Mouse (Mus musculus) intestine, postnatal 0 days (tissue): Measurements from ENCODE around the gene Cbx6. TPM values are rescaled to one million over a fixed set of nuclear protein-coding genes. Genes with fewer than 3 reads are reported as not detected.
A peak's percentile ranks its signal among the peaks of the same experiment; 100 is the strongest.

Experiments used
- ATAC-seq: fragments of 200-750 bp; cut with Nextera tagmentation; 2 replicates; pipeline ENCODE4 v1.8.0; 2017; ENCODE audit warnings: mild to moderate bottlenecking, moderate TSS enrichment, moderate library complexity
- H3K27ac ChIP-seq: fragments of 300-500 bp; sonication (generic); 2 replicates; pipeline ENCODE4 v1.5.1; 2014; ENCODE audit warnings: mild to moderate bottlenecking, low read depth, low read length, moderate library complexity
- H3K27me3 ChIP-seq: fragments of 300-500 bp; sonication (generic); replicated peaks from 2 replicates; pipeline ENCODE4 v1.6.1; 2014; ENCODE audit warnings: low read length, mixed read lengths; ENCODE audit not compliant: control insufficient read depth, insufficient read depth
- H3K36me3 ChIP-seq: fragments of 300-500 bp; sonication (generic); 2 replicates; pipeline ENCODE4 v1.6.1; 2014; ENCODE audit warnings: mild to moderate bottlenecking, moderate library complexity; ENCODE audit not compliant: control insufficient read depth, insufficient read depth
- H3K4me1 ChIP-seq: fragments of 300-500 bp; sonication (generic); replicated peaks from 2 replicates; pipeline ENCODE4 v1.6.1; 2014; ENCODE audit warnings: antibody characterized with exemption, low read length, mixed read lengths; ENCODE audit not compliant: control insufficient read depth, insufficient read depth
- H3K4me2 ChIP-seq: fragments of 300-500 bp; sonication (generic); replicated peaks from 2 replicates; pipeline ENCODE4 v1.6.1; 2014; ENCODE audit warnings: low read depth, mild to moderate bottlenecking, moderate library complexity
- H3K4me3 ChIP-seq: fragments of 300-500 bp; sonication (generic); 2 replicates; pipeline ENCODE4 v1.5.1; 2014; ENCODE audit warnings: low read depth, low read length
- H3K9ac ChIP-seq: fragments of 300-500 bp; sonication (generic); 2 replicates; pipeline ENCODE4 v1.6.1; 2014; ENCODE audit warnings: mild to moderate bottlenecking, low read depth, low read length
- H3K9me3 ChIP-seq: fragments of 300-500 bp; sonication (generic); 2 replicates; pipeline ENCODE4 v1.6.1; 2016; ENCODE audit warnings: mixed run types; ENCODE audit not compliant: control insufficient read depth
- CTCF ChIP-seq: sonication (generic); IDR thresholded peaks from 2 replicates; pipeline ENCODE4 v1.5.1; 2016; ENCODE audit warnings: low read depth, mild to moderate bottlenecking, control low read depth, antibody characterized with exemption, moderate library complexity
- WGBS: fragments of 180-500 bp; shearing (Covaris S2); extraction: QIAGEN DNeasy Blood & Tissue Kit; methylation state at CpG from one replicate; pipeline ENCODE4 v1.1.7; 2014; 5-methylcytosine and 5-hydroxymethylcytosine counted together
- polyA plus RNA-seq: library from polyadenylated mRNA; unstranded; fragments of >200 nt; fragmentation: Nextera tagmentation; extraction: Ambion mirVana; gene quantifications from 2 replicates; pipeline ENCODE4 v1.2.1, GENCODE M21; 2015

The Cbx6 gene
- polyA plus RNA-seq, 1 experiment from 2014 or later = 13.8 TPM

DNA sequence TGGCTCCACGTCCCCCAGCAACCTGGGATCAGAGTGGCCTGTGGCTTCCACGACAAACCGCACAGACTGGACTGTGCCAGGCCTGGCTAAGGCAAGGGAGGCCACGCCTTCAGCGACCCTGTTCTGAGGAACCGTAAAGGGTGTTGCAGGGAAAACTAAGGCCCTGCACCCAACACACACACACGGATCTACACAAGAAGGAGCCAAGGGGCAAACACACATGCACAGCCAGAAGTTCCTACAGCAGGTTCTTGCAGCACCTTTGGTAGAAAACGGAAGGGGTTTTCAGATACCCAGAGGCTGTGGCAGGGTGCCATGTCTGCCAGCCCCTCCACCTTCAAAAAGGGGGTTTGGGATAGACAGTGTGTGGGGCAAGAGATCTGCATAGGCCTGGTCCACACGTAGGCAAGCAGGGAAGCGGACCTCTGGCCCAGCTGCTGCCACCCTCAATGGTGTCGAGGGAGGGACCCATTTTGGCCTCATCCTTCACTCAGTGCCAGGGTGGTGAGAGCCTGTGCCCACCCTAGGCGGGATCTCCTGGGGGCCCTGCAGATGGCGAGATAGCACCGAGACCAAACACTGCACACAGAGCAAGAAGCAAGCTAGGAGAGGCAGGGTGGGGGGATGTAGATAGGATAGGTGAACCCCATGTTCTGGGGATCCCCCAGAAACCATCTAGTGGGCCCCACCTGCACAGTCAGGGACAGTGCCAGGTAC is 7.3 kb downstream of the Cbx6 start:
- WGBS = 82% methylated on average over 14 of the region's 14 CpGs

DNA sequence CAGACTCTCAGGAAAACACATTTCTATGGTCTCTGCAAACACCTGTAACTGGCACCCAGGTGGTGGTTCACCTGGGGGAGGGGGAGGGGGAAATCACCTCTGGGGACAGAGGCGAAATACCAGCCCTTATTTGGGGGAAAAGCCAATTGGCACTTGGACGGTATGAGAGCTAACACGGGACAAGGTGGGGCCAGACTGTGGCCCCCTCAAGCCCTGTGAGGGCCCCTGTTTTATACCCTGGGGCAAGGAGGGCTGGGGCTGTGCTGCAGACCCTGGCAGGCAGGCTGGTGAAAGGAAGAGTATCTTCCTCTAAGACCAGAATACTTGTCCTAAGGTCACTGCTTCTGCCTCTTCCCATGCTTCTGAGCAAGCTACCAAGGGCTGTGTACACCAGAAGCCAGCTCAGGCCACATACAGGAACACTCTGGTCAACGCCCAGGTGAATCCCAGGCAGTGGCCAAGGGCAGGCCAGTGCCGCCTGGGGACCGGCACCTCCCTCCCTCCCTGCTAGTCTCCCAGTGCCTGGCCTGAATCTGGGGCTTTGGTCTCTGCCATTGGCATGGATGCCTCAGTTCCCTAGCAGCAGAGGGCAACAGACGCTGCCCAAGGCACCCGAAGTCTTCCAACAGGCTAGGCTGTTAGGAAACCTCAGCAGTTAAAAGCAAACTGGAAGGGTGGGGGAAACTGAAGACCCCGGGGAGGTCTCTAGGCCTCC is 8.1 kb downstream of the Cbx6 start:
- Histone ChIP-seq H3K4me3 (no peak overlapping the region), H3K4me1 (no peaks in the 10 kb centered on the region), H3K4me2 (no peak overlapping the region), H3K36me3 (peaks cover 5% of the 10 kb centered on the region; the same call in 1 of the 2 replicates), H3K27ac (no peak overlapping the region), H3K9me3 (no peaks in the 10 kb centered on the region), H3K9ac (no peak overlapping the region), H3K27me3 (no peaks in the 10 kb centered on the region)
- no peak for TF ChIP-seq CTCF
- ATAC-seq = no peak
- 85% methylated on average over 9 of the region's 9 CpGs for WGBS

More for the DNA sequence above, 7.3 kb downstream of the Cbx6 start:
- TF ChIP-seq CTCF = no peak
- Histone ChIP-seq H3K27ac (no peak overlapping the region), H3K4me2 (no peak overlapping the region), H3K4me3 (no peak overlapping the region), H3K9ac (no peak overlapping the region), H3K36me3 (peaks cover 5% of the 10 kb centered on the region; the same call in 1 of the 2 replicates), H3K27me3 (no peaks in the 10 kb centered on the region), H3K9me3 (no peaks in the 10 kb centered on the region), H3K4me1 (no peaks in the 10 kb centered on the region)
- no peak for ATAC-seq

DNA sequence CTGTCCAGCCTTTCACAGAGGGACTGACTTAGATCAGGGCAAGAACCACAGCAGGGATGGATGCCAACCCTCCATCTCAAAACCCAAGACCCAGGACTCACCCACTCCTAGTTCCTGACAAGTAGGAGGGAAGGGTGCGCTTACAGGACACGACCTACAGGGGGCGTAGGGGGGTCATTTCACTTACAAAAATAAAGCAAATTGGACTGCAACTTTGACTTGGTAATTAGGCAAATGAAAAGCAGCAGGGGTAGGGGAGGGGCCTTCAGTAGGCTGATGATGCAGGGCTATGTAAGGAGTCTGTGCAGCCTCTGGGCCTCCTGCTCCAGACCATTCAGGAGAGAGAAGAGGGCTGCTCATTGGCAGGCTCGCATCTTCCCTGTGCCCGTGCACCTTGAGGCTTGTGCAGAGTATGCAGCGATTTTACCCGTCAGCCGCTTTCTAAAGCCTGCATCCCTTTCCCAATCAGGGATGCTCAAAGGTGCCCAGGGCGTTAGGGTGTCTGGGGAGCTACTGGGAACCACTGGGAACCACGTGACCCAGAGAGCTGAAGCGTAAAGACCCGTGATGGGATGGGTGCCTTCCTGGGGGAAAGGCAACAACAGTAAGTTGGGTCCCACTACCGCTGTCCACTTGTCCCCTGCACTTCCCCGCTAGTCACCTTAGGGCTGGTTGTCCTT is 9.2 kb downstream of the Cbx6 start:
- no peak overlapping the region for H3K27ac ChIP-seq
- TF ChIP-seq CTCF = peak; percentile 70
- no peak for ATAC-seq
- no peak overlapping the region for H3K4me3 ChIP-seq
- no peak overlapping the region for H3K9ac ChIP-seq
- no peak overlapping the region for H3K4me2 ChIP-seq
- WGBS = 73% methylated on average over 14 of the region's 14 CpGs
- no peaks in the 10 kb centered on the region for H3K4me1 ChIP-seq
- H3K36me3 ChIP-seq = peaks cover 5% of the 10 kb centered on the region; the same call in 1 of the 2 replicates
- H3K27me3 ChIP-seq = no peaks in the 10 kb centered on the region
- H3K9me3 ChIP-seq = no peaks in the 10 kb centered on the region

DNA sequence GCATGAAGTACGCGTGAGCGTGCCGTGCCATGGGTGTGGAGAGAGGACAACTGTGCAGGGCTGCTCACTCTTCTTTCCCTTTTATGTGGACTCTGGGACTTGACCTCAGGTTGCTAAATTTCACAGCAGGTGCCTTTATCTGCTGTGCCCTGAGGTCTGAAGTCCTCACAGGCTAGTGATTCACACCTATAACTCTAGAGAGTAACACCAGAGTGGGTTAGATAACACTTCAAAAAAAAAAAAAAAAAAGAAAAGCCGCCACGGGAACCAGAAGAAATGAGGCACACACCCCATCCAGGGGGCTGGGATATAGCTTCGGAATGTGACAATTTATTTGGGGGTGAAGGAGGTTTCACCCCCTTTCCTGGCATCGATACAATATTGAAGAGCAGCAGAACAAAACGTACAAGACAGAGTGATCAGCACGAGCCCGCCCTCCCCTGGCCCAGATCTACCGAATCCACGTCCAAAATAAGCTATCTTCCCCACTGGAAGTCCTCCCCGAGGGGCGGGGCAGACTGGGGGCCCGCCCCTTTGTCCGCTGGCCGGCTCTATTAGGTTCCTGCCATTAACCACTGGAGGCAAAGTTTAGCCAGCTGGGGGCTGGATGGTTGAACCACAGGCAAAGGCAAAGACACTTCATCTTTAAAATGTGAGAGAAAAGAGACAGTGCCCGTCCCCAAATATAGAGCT is 10.8 kb downstream of the Cbx6 start:
- Histone ChIP-seq H3K27me3 (no peaks in the 10 kb centered on the region), H3K9ac (no peak overlapping the region), H3K4me3 (no peak overlapping the region), H3K27ac (no peak overlapping the region), H3K4me2 (no peak overlapping the region), H3K36me3 (peaks cover 5% of the 10 kb centered on the region; the same call in 1 of the 2 replicates), H3K9me3 (no peaks in the 10 kb centered on the region), H3K4me1 (no peaks in the 10 kb centered on the region)
- 55% methylated on average over 19 of the region's 19 CpGs for WGBS
- ATAC-seq = peak; percentile 46
- TF ChIP-seq CTCF = no peak; the same call in 1 of the 2 replicates

DNA sequence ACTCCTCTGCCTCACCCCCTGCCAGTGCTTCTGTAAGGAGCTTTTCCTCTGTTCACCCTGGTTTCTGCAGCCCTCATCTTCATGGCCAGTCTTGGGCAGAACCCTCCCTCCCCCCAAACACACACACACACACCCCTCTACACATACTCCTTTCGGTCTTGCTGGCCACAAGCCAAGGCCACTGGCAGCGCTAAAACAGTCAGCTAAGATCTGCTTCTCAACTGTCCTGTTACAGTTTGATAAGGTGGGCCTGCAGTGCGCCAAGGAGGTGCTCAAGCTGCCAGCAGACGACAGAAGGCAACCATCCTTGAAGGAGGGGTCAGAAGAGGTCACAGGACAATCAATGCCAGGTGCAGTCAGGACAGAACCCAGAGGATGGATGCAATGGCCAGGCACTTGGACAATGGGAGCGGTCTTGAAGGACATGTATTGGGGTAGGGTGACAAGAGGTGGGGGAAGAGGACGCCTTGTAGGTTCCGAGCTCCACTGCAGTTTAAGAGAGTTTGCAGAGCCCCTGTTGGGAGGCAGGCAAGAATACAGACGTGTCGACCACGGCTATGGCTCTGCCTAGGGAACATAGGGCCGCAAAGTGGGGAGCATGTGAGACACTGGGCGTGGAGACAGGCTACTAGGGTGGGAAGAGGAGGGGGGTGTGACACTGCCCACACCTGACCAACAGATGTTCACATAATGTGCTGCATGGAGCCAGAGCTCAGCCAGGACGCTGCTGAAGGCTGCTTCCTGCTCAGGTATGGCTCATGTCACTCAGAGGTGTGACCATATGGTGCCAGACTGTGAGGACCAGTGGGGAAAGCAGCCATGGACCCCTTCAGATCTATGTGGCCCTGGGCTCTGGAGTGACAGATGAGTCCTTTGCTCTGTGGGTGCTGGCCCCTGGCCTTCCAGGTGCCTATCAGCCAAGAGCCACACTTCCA is 12.0 kb downstream of the Cbx6 start:
- WGBS = 68% methylated on average over 13 of the region's 13 CpGs
- no peak overlapping the region for H3K27ac ChIP-seq
- ATAC-seq = no peak

More for the DNA sequence above, 12.0 kb downstream of the Cbx6 start:
- H3K4me3 ChIP-seq = no peak overlapping the region
- no peaks in the 10 kb centered on the region for H3K9me3 ChIP-seq
- H3K4me1 ChIP-seq = no peaks in the 10 kb centered on the region
- no peak overlapping the region for H3K9ac ChIP-seq
- H3K27me3 ChIP-seq = no peaks in the 10 kb centered on the region
- no peak overlapping the region for H3K4me2 ChIP-seq
- H3K36me3 ChIP-seq = 0 out of 2 replicates have a peak, but pooled peaks cover 5% of the 10 kb centered on the region
- no peak for TF ChIP-seq CTCF
